Mouse (Mus musculus): Measurements from ENCODE around the gene Atxn1. TPM values are rescaled to one million over a fixed set of nuclear protein-coding genes. Genes with fewer than 3 reads are reported as not detected.
A peak's percentile ranks its signal among the peaks of the same experiment; 100 is the strongest.

The Atxn1 gene
- total and polyA plus RNA-seq, 3 experiments: 8.0 to 13.1 (median 9.7) TPM

DNA sequence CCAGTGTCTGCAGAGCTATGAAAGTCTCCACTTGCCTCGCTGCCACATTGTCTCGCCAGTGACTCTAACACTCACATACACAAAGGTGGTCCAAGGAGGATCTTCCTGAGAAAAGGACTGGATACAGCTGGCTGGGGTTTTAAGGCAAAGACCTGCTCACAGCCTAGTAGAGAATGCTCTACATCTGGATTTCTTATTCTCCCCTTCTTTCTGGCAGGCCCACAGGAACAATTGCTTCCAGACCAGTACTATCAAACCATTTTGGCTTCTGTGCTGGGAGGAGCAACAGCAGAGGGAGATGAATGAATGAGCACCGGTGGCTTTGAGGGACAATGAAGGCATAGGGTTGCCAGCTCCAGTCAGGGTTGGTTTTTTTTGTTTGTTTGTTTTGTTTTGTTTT is 265.8 kb downstream of the Atxn1 start (continued):
- TF ChIP-seq ETS1 (conservative IDR thresholded peaks at IDR 0.05; ENCODE audit: low read depth, low read length) (no peak), USF1 (IDR thresholded peaks at IDR 0.05; ENCODE audit: low read depth, low read length) (no peak)

GRCm38 (mm10) chr13:45696009-45696408 is 268.8 kb downstream of the Atxn1 start:
- DNase-seq (ENCODE audit: extremely low read depth): no peak
- Histone ChIP-seq H3K9me3 (replicated peaks; ENCODE audit: low read length) (peaks cover 8% of the 10 kb centered on the region), H3K4me2 (ENCODE audit: insufficient read depth, low read depth, poor library complexity, severe bottlenecking) (no peak overlapping the region), H3K36me3 (replicated peaks in 1 of 2; ENCODE audit: control insufficient read depth in 1 of 2, insufficient read depth in 1 of 2, low read length in 1 of 2) (peaks cover 21 to 69% of the 10 kb centered on the region in 2 experiments), H3K27ac (ENCODE audit: insufficient read depth, low read depth) (no peak overlapping the region), H3K79me2 (replicated peaks; ENCODE audit: control insufficient read depth, extremely low read depth, insufficient read depth, poor library complexity, severe bottlenecking) (no peaks in the 10 kb centered on the region; the same call in none of the 2 replicates), H3K4me1 (ENCODE audit: control insufficient read depth in 1 of 2, insufficient read depth in 2 of 2) (peaks cover 23 to 72% of the 10 kb centered on the region in 2 experiments), H3K27me3 (replicated peaks) (no peaks in the 10 kb centered on the region), H3K4me3 (replicated peaks in 1 of 3; ENCODE audit: low read depth in 2 of 3, low read length in 2 of 3, poor library complexity in 1 of 3) (no peak overlapping the region), H3K9ac (ENCODE audit: insufficient read depth, low read depth) (no peak overlapping the region)
- in situ Hi-C loops (cut with MboI; ENCODE audit: low pct_ligation_motif_present, low pct_unique_long_range_greater_than_20kb, low sequenced_read_pairs): loop anchor here (25.0 kb wide), 1 partner anchor 266 kb away; the partner anchor contains the start of gene Atxn1
- dilution Hi-C loops (cut with MboI; ENCODE audit: extremely low pct_ligation_motif_present, extremely low pct_unique_long_range_greater_than_20kb, low sequenced_read_pairs): no loop called here
- TF ChIP-seq RAD21 (IDR thresholded peaks at IDR 0.05; ENCODE audit: low read depth, low read length): peak; percentile 29
- TF ChIP-seq ZC3H11A (IDR thresholded peaks at IDR 0.05; ENCODE audit: low read depth, low read length): no peak
- no peak for TF ChIP-seq MAZ (IDR thresholded peaks at IDR 0.05; ENCODE audit: low read depth, low read length)
- TF ChIP-seq MYC (IDR thresholded peaks at IDR 0.05; ENCODE audit: low read depth, low read length): no peak
- TF ChIP-seq CTCF (conservative IDR thresholded peaks at IDR 0.05 in 1 of 2, IDR thresholded peaks at IDR 0.05 in 1 of 2; ENCODE audit: low read depth in 2 of 2, low read length in 2 of 2): peak; percentile 35 to 51; a peak in 3 of 4 replicates
- TF ChIP-seq E2F4 (IDR thresholded peaks at IDR 0.05; ENCODE audit: insufficient replicate concordance, low read depth, low read length): no peak
- 0 out of 2 replicates have a peak, but pooled peaks have one; percentile 24 for TF ChIP-seq SMC3 (IDR thresholded peaks at IDR 0.05; ENCODE audit: low read depth, low read length)
- TF ChIP-seq UBTF (IDR thresholded peaks at IDR 0.05; ENCODE audit: low read depth, low read length): no peak
- TF ChIP-seq ZNF384 (IDR thresholded peaks at IDR 0.05; ENCODE audit: low read depth, low read length): no peak

DNA sequence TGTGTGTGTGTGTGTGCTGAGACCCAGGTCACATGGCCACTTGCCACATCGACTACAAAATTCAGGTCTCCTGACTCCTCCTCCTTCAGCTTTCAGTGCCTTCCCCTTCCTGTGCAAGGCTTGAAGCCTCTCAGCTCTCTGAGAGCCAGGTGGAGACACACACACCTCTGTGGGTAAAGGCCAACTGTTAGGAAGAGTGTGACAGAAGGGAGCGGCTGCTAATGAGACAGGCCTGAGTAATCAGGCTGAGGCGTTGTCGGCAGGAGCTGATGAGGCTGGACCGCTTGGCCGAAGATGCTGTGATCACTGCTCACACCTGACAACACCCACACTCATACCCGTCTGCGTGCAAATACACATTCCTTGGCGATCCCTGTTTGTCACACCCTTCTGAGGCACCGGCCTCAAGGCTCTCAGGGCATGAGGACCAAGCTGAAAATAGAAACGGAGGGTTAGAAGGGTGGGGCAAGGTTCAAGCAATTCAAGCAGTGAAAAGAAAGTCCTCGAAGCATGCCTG is 269.8 kb downstream of the Atxn1 start:
- Histone ChIP-seq H3K4me2 (ENCODE audit: insufficient read depth, low read depth, poor library complexity, severe bottlenecking) (no peak overlapping the region), H3K9me3 (replicated peaks; ENCODE audit: low read length) (peaks cover 8% of the 10 kb centered on the region), H3K27ac (ENCODE audit: insufficient read depth, low read depth) (no peak overlapping the region), H3K36me3 (replicated peaks in 1 of 2; ENCODE audit: control insufficient read depth in 1 of 2, insufficient read depth in 1 of 2, low read length in 1 of 2) (peaks cover 21 to 72% of the 10 kb centered on the region in 2 experiments), H3K4me1 (ENCODE audit: control insufficient read depth in 1 of 2, insufficient read depth in 2 of 2) (peaks cover 27 to 74% of the 10 kb centered on the region in 2 experiments), H3K9ac (ENCODE audit: insufficient read depth, low read depth) (no peak overlapping the region), H3K79me2 (replicated peaks; ENCODE audit: control insufficient read depth, extremely low read depth, insufficient read depth, poor library complexity, severe bottlenecking) (no peaks in the 10 kb centered on the region; the same call in none of the 2 replicates), H3K27me3 (replicated peaks) (no peaks in the 10 kb centered on the region), H3K4me3 (replicated peaks in 1 of 3; ENCODE audit: low read depth in 2 of 3, low read length in 2 of 3, poor library complexity in 1 of 3) (no peak overlapping the region)
- peak; percentile 2; the same call in 1 of the 2 replicates for TF ChIP-seq USF1 (IDR thresholded peaks at IDR 0.05; ENCODE audit: low read depth, low read length)
- TF ChIP-seq POLR2A (IDR thresholded peaks at IDR 0.05; ENCODE audit: low read depth, low read length): no peak
- TF ChIP-seq ZMIZ1 (IDR thresholded peaks at IDR 0.05; ENCODE audit: low read depth, low read length): no peak
- in situ Hi-C loops (cut with MboI; ENCODE audit: low pct_ligation_motif_present, low pct_unique_long_range_greater_than_20kb, low sequenced_read_pairs): loop anchor here (25.0 kb wide), 1 partner anchor 267 kb away; the partner anchor contains the start of gene Atxn1
- no peak for DNase-seq (ENCODE audit: extremely low read depth)
- dilution Hi-C loops (cut with MboI; ENCODE audit: extremely low pct_ligation_motif_present, extremely low pct_unique_long_range_greater_than_20kb, low sequenced_read_pairs): no loop called here
